Mouse (Mus musculus): ENCODE measurements around the gene Zbtb16.

DNA sequence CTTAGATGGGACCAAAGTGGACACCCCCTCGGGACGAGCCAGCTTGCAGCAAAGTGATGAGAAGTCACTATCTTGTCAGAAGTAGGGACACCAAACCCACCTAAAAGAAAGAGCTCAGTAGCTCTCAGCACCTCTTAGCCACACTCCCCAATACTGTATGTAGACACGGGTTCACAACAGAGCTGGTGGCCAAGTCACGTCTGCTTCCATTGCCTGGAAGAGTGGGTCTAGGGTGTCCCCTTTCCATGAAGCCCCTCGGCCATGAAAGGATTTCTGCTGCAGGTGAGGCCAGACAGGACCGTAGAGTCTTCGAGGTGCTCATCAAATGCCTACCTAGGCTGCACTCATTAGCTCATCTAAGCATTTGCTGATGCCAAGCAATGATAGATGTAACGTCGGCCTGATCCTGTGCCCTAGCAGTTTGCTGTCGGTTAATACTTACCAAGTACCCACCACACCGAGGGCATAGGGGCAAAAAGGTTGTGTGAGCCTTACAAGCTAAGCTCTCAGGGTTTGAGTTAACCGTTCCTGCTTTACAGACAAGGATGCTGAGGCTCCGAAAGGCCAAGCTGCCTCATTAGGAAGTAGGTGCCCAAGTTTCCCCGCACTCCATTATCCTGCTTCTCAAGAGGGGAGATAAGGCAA, 94.5 kb downstream of the Zbtb16 start:
- TF ChIP-seq CTCF (IDR thresholded peaks at IDR 0.05; ENCODE audit: extremely low read depth, insufficient read length, insufficient replicate concordance, low read depth, low read length): no peak
- no peak for TF ChIP-seq POLR2A (IDR thresholded peaks at IDR 0.05; ENCODE audit: low read depth, low read length)
